Mouse (Mus musculus) forelimb bud, embryonic 11.5 days (tissue): ENCODE results near the gene Pik3ca.

Source experiments
- DNase-seq: peaks from one replicate; pipeline ENCODE4 v3.0.0-alpha.2; 2012; ENCODE audit warnings: low read depth, low spot score

The Pik3ca gene

GRCm38 (mm10) chr3:32441710-32442109 lies 44.2 kb downstream of the Pik3ca start:
- DNase-seq = no peak

GRCm38 (mm10) chr3:32454329-32455021 lies 57.0 kb downstream of the Pik3ca start:
- no peak for DNase-seq

- no peak for DNase-seq
Measured at GRCm38 (mm10) chr3:32459777-32460176, 62.3 kb downstream of the Pik3ca start.

- no peak for DNase-seq
Measured at GRCm38 (mm10) chr3:32467321-32467720, 69.8 kb downstream of the Pik3ca start.

GRCm38 (mm10) chr3:32468411-32468810 lies 70.9 kb downstream of the Pik3ca start:
- no peak for DNase-seq

- DNase-seq = no peak
Measured at GRCm38 (mm10) chr3:32470449-32470848, 73.0 kb downstream of the Pik3ca start.

GRCm38 (mm10) chr3:32471098-32471497 lies 73.6 kb downstream of the Pik3ca start:
- peak; percentile 38 for DNase-seq

- DNase-seq = no peak
Measured at GRCm38 (mm10) chr3:32472191-32472900, 74.9 kb downstream of the Pik3ca start.

GRCm38 (mm10) chr3:32473184-32473583 lies 75.7 kb downstream of the Pik3ca start:
- no peak for DNase-seq

- DNase-seq = no peak
Measured at GRCm38 (mm10) chr3:32479961-32480360, 82.5 kb downstream of the Pik3ca start.

GRCm38 (mm10) chr3:32483035-32483434 lies 85.6 kb downstream of the Pik3ca start:
- no peak for DNase-seq

GRCm38 (mm10) chr3:32486543-32486942 lies 89.1 kb downstream of the Pik3ca start:
- no peak for DNase-seq

GRCm38 (mm10) chr3:32488172-32488571 lies 90.7 kb downstream of the Pik3ca start:
- DNase-seq = no peak

GRCm38 (mm10) chr3:32490076-32490927 lies 92.8 kb downstream of the Pik3ca start:
- DNase-seq = no peak

GRCm38 (mm10) chr3:32490928-32491315 lies 93.5 kb downstream of the Pik3ca start:
- no peak for DNase-seq

- no peak for DNase-seq
Measured at GRCm38 (mm10) chr3:32492097-32493090, 94.9 kb downstream of the Pik3ca start, which contains the start of gene Kcnmb3. Gene Kcnmb3 (minus strand): TSS chr3:32492231.

GRCm38 (mm10) chr3:32494387-32495087 lies 97.1 kb downstream of the Pik3ca start:
- no peak for DNase-seq

GRCm38 (mm10) chr3:32495088-32495770 lies 97.8 kb downstream of the Pik3ca start:
- no peak for DNase-seq

GRCm38 (mm10) chr3:32495856-32496710 lies 98.6 kb downstream of the Pik3ca start:
- no peak for DNase-seq
